Mouse (Mus musculus): ENCODE data around the gene Gm17079.
"Not testable (repeated sequence)": the region's sequence is repeated elsewhere in the genome, so short reads cannot be mapped to it uniquely, and the experiment has no call there.

Gm17079 gene

DNA sequence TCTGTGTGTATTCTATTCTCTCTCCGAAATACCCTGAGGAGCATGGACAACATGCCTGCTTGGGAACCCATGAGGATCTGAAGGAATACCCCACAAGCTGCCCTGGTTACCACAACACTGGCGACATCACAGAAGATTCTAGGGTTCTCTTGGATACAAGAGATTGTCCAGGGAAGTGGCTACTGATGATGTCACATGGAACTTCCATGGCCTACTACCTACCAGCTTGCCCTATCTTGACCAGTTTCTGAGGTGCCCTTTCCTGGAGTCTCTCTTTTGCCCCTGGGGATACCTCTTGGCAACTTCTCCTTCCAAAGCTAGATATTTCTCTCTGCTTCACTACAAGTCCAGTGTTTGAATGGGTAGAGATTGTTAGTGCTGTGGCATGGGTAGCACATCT is at the start of gene Gm17079:
Gene Gm17079, minus strand, starts transcription at position 101 of the 400 bp plus-strand sequence.
- not testable (repeated sequence) for DNase-seq

- no peak for DNase-seq
Observed at GRCm38 (mm10) chr14:51740347-51741170, 45.3 kb upstream of the Gm17079 start.

DNA sequence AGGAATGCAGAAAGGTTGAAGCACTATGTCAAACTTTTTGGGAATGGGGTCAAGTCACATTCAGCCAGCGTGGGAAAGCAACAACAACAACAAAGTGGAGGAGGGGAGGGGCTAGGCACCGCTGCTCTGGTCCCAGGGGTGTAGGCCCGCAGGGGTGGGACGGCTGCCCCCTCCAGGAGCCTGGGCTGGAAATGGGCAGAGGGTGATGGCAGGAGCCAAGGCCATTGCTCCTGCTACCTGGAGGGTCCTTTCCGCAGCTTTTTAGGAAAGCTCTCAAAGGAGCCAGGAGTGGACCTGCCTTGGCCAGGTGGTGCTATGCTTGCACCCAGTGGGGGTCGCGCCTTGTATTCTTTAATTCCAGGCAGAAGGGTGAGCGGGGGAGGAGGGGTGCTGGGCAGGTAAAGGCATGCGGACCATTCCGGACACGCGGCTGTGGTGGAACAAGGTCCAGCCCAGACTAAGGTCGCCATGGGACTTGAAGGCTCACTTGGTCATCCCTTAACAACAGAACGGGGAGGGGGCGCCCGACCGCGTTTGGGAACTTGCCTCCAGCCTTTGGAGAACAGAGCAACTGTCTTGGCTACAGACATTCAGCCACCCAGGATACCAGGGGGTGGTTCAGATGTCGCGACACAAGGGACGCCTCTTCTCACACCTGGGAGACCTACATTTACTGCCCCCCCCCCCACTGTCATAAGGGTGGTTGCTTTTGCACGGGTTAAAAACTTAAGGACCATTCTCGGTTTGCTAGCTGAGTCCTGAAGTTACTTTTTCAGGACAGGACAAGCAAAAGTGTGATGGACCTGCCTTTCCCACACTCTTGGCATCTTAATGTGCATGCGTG is 44.1 kb upstream of the Gm17079 start:
- no peak for DNase-seq

DNA sequence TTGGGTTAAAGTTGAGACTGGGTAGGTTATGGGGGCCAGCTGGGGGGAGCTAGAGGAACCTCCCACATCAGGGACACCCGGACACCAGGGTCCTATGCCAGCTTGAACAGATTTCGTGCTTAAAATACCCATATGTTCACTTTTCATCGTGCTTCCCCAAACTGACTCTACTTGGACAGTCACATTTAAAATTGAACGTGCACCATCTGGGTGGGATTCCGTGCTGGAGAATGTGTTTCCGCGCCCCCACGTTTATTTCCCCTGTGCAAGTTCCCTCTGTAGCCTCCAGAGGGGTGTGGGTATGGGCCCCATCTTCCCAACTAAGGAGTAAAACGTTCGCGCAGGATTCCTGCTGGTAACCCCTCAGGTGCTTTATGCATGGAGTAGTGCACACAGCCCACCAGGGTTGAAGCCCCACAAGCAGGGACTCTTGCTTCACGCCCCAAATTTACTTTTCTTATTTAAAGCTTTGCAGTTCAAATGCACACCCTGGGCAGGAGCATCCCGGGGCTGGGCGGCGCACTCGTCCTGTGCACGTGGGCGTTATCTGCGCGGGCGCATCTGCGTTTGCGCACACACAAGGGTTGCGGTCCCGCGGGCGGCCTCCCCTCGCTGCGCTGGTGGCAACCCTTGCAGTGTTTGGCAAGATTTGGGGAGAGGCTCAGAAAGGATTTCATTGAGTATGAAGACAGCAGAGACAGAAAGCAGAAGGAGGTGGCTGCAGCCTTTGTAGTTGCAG is 43.3 kb upstream of the Gm17079 start:
- DNase-seq = no peak

GRCm38 (mm10) chr14:51737967-51738366 is 42.7 kb upstream of the Gm17079 start:
- DNase-seq = no peak

DNA sequence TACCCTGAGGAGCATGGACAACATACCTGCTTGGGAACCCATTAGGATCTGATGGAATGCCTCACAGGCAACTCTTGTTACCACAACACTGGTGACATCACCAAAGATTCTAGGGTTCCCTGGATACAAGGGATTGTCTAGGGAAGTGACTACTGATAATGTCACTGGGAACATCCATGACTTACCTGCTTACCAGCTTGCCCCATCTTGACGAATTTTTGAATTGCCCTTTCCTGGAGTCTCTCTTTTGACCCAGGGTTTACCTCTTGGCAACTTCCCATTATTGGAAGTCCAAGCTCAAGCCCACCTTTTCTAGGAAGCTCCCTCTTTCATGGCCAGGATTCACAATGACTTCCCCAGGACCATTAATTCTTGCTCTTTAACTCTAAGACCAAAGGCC is 21.8 kb upstream of the Gm17079 start, which contains the start of gene Gm5800:
Gene Gm5800, minus strand, starts transcription at position 101 of the 400 bp plus-strand sequence.
- no peak for DNase-seq

GRCm38 (mm10) chr14:51677269-51677668 is 18.0 kb downstream of the Gm17079 start:
- no peak for DNase-seq

All from B cell, adult 2 months (primary cell).